Mouse (Mus musculus) embryonic facial prominence, embryonic 10.5 days (tissue): ENCODE results near the gene Fam172a. TPM values are rescaled to one million over a fixed set of nuclear protein-coding genes. Genes with fewer than 3 reads are reported as not detected.

Source experiments
- DNase-seq: peaks from one replicate; pipeline ENCODE4 v3.0.0-alpha.2; 2017; ENCODE audit warnings: low spot score
- H3K27ac ChIP-seq: fragments of 300-500 bp; sonication (generic); replicated peaks from 2 replicates; pipeline ENCODE4 v1.5.1; 2016; ENCODE audit warnings: mild to moderate bottlenecking
- H3K27me3 ChIP-seq: fragments of 300-500 bp; sonication (generic); replicated peaks from 2 replicates; pipeline ENCODE4 v1.6.1; 2016; ENCODE audit warnings: low read depth, mild to moderate bottlenecking; ENCODE audit not compliant: poor library complexity, severe bottlenecking
- H3K36me3 ChIP-seq: fragments of 300-500 bp; sonication (generic); replicated peaks from 2 replicates; pipeline ENCODE4 v1.6.1; 2016; ENCODE audit warnings: mild to moderate bottlenecking, moderate library complexity
- H3K4me1 ChIP-seq: fragments of 300-500 bp; sonication (generic); 2 replicates; pipeline ENCODE4 v1.6.1; 2016
- H3K4me3 ChIP-seq: fragments of 300-500 bp; sonication (generic); 2 replicates; pipeline ENCODE4 v1.5.1; 2016; ENCODE audit warnings: mild to moderate bottlenecking, moderate library complexity
- H3K9me3 ChIP-seq: fragments of 300-500 bp; sonication (generic); 2 replicates; pipeline ENCODE4 v1.6.1; 2016; ENCODE audit warnings: mild to moderate bottlenecking
- WGBS: fragments of 180-500 bp; shearing (Covaris S2); methylation state at CpG from one replicate; pipeline ENCODE4 v1.1.7; 2016; 5-methylcytosine and 5-hydroxymethylcytosine counted together
- polyA plus RNA-seq: library from polyadenylated mRNA; unstranded; fragments of >200 nt; fragmentation: Nextera tagmentation; extraction: Ambion mirVana; gene quantifications from 2 replicates; pipeline ENCODE4 v1.2.1, GENCODE M21; 2016

Gene Fam172a
- polyA plus RNA-seq, 1 experiment from 2014 or later, result 28.0 TPM

GRCm38 (mm10) chr13:77878120-77878519, 176.3 kb downstream of the Fam172a start:
- DNase-seq, result no peak
- H3K4me3 ChIP-seq, result no peak overlapping the region
- no peak overlapping the region for H3K27ac ChIP-seq
- WGBS, result 81% methylated on average over 4 of the region's 4 CpGs
- no peaks in the 10 kb centered on the region for H3K36me3 ChIP-seq
- no peaks in the 10 kb centered on the region for H3K9me3 ChIP-seq
- H3K27me3 ChIP-seq, result no peaks in the 10 kb centered on the region
- H3K4me1 ChIP-seq, result no peaks in the 10 kb centered on the region

- no peak for DNase-seq
- Histone ChIP-seq H3K4me1 (no peaks in the 10 kb centered on the region), H3K9me3 (no peaks in the 10 kb centered on the region), H3K4me3 (no peak overlapping the region), H3K27ac (no peak overlapping the region), H3K27me3 (no peaks in the 10 kb centered on the region), H3K36me3 (no peaks in the 10 kb centered on the region)
- 82% methylated on average over 3 of the region's 3 CpGs for WGBS
Observed at GRCm38 (mm10) chr13:77878545-77878944, 176.7 kb downstream of the Fam172a start.

DNA sequence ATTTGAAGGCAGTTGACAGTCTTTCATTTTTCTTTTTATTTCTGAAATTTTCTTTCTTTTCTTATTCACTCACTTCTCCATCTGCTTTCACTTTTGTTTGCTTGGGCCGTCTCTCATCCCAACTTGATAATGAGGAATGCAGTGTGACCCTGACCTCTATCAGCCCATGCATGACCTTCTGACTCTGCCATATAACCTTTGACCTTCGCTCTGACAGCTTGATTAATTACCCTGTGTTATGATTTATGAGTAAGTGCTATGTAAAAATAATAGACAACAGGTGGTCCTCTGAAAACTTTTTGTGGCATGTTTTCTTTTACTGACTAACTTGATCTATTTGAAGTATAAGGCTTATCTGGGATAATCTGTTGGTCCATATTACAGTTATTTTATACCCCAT, 195.8 kb downstream of the Fam172a start:
- H3K4me1 ChIP-seq, result peaks cover 52% of the 10 kb centered on the region
- H3K4me3 ChIP-seq, result no peak overlapping the region
- H3K27me3 ChIP-seq, result no peaks in the 10 kb centered on the region
- no peak overlapping the region for H3K27ac ChIP-seq
- H3K36me3 ChIP-seq, result no peaks in the 10 kb centered on the region
- no peaks in the 10 kb centered on the region for H3K9me3 ChIP-seq
- DNase-seq, result peak; percentile 54
- 19% methylated on average over 2 of the region's 2 CpGs for WGBS

- Histone ChIP-seq H3K27ac (peak overlapping the region; percentile 44; the same call in 1 of the 2 replicates), H3K27me3 (no peaks in the 10 kb centered on the region), H3K9me3 (no peaks in the 10 kb centered on the region), H3K4me1 (peaks cover 49% of the 10 kb centered on the region), H3K36me3 (no peaks in the 10 kb centered on the region), H3K4me3 (no peak overlapping the region)
- 22% methylated on average over 6 of the region's 6 CpGs for WGBS
- peak; percentile 39 for DNase-seq
Observed at GRCm38 (mm10) chr13:77898066-77898796, 196.4 kb downstream of the Fam172a start.

GRCm38 (mm10) chr13:77899725-77900124, 197.9 kb downstream of the Fam172a start:
- no peak overlapping the region for H3K27ac ChIP-seq
- 68% methylated on average over 1 of the region's 1 CpGs for WGBS
- H3K9me3 ChIP-seq, result no peaks in the 10 kb centered on the region
- H3K36me3 ChIP-seq, result no peaks in the 10 kb centered on the region
- DNase-seq, result no peak
- no peak overlapping the region for H3K4me3 ChIP-seq
- H3K4me1 ChIP-seq, result peaks cover 37% of the 10 kb centered on the region
- no peaks in the 10 kb centered on the region for H3K27me3 ChIP-seq

GRCm38 (mm10) chr13:77900843-77901242, 199.0 kb downstream of the Fam172a start:
- Histone ChIP-seq H3K27me3 (no peaks in the 10 kb centered on the region), H3K4me3 (no peak overlapping the region), H3K36me3 (no peaks in the 10 kb centered on the region), H3K4me1 (peaks cover 37% of the 10 kb centered on the region), H3K9me3 (no peaks in the 10 kb centered on the region), H3K27ac (0 out of 2 replicates have a peak overlapping the region, but pooled peaks have one; percentile 30)
- DNase-seq, result no peak

DNA sequence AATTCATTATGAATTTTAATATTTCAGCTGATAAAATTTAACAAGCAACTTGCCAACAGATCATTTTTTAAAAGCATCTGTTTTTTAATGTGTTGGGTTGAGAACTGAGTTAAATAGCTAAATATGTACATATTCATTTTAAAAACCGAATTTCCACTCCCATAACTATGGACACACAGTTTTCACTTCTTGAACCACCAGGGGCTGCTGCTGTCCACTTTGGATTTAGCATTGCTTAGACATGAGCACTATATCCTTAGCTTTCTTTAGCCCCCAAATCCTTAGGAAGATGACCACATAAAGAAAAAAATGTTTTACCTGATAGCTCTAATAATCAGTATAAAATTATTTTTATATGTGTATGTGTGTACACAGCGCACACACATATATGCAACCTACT, 207.4 kb downstream of the Fam172a start:
- Histone ChIP-seq H3K4me1 (no peaks in the 10 kb centered on the region), H3K9me3 (no peaks in the 10 kb centered on the region), H3K27me3 (no peaks in the 10 kb centered on the region), H3K4me3 (no peak overlapping the region), H3K36me3 (no peaks in the 10 kb centered on the region), H3K27ac (no peak overlapping the region)
- DNase-seq, result no peak
- 85% methylated on average over 2 of the region's 2 CpGs for WGBS

DNA sequence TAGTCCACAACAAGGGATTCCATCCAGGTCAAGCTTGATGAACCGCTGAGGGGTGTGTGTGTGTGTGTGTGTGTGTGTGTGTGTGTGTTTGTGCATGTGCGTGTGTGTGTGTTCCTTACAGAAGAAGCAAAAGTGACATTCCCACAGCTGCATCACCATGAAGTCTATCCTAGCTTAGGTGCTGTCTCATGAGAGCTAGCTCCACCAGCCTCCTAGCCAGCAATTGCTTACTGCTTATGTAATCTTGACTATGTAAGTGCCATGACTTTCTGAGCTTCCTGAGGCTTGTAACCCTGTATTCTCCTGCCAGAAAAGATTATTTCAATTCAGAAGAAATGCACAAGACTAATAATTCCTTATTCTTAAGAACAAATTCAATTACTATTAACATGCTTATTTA, 221.0 kb downstream of the Fam172a start:
- 95% methylated on average over 2 of the region's 2 CpGs for WGBS

GRCm38 (mm10) chr13:77957611-77958010, 255.8 kb downstream of the Fam172a start:
- no peaks in the 10 kb centered on the region for H3K9me3 ChIP-seq
- peak; percentile 61 for DNase-seq
- H3K27me3 ChIP-seq, result no peaks in the 10 kb centered on the region
- no peak overlapping the region for H3K4me3 ChIP-seq
- peaks cover 24% of the 10 kb centered on the region for H3K4me1 ChIP-seq
- H3K36me3 ChIP-seq, result no peaks in the 10 kb centered on the region
- 2% methylated on average over 1 of the region's 1 CpGs for WGBS
- H3K27ac ChIP-seq, result no peak overlapping the region; the same call in 1 of the 2 replicates

More for the DNA sequence above, 221.0 kb downstream of the Fam172a start:
- H3K4me3 ChIP-seq, result no peak overlapping the region
- no peaks in the 10 kb centered on the region for H3K4me1 ChIP-seq
- no peaks in the 10 kb centered on the region for H3K36me3 ChIP-seq
- H3K27ac ChIP-seq, result no peak overlapping the region
- no peaks in the 10 kb centered on the region for H3K9me3 ChIP-seq
- no peak for DNase-seq
- no peaks in the 10 kb centered on the region for H3K27me3 ChIP-seq

- Histone ChIP-seq H3K4me1 (peaks cover 24% of the 10 kb centered on the region), H3K4me3 (no peak overlapping the region), H3K27me3 (no peaks in the 10 kb centered on the region), H3K9me3 (no peaks in the 10 kb centered on the region), H3K27ac (no peak overlapping the region), H3K36me3 (no peaks in the 10 kb centered on the region)
- WGBS, result 77% methylated on average over 4 of the region's 4 CpGs
- DNase-seq, result no peak
Observed at GRCm38 (mm10) chr13:77959493-77960272, 257.9 kb downstream of the Fam172a start.

GRCm38 (mm10) chr13:77976248-77976647, 274.4 kb downstream of the Fam172a start:
- Histone ChIP-seq H3K4me1 (no peaks in the 10 kb centered on the region; the same call in 1 of the 2 replicates), H3K36me3 (no peaks in the 10 kb centered on the region), H3K9me3 (no peaks in the 10 kb centered on the region), H3K4me3 (no peak overlapping the region), H3K27me3 (no peaks in the 10 kb centered on the region), H3K27ac (no peak overlapping the region)
- WGBS, result 86% methylated on average over 3 of the region's 3 CpGs
- no peak for DNase-seq

DNA sequence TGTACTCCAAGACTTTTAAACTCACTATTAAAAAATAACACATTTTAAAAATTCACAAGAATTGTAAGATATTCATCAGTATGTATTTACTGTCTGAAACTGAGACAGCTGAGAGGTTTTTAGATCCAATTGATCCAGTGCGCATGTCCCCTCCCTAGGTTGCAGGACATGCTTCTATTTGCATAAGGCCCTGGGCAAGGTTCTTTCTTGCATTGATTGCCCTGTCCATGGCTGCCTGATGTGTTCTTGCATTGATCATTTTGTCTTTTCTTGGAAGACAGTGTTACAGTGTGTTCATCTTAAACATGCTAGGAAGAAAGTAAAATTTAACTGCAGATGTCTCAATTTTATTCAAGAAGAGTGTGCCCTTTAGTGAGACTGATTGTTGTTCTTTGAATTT, 275.3 kb downstream of the Fam172a start:
- H3K36me3 ChIP-seq, result no peaks in the 10 kb centered on the region
- H3K27me3 ChIP-seq, result no peaks in the 10 kb centered on the region
- no peak for DNase-seq
- peaks cover 2% of the 10 kb centered on the region for H3K4me1 ChIP-seq
- H3K4me3 ChIP-seq, result no peak overlapping the region
- H3K27ac ChIP-seq, result no peak overlapping the region
- 58% methylated on average over 1 of the region's 1 CpGs for WGBS
- H3K9me3 ChIP-seq, result no peaks in the 10 kb centered on the region
